Mouse (Mus musculus) kidney, postnatal 10 days (tissue): ENCODE measurements around the gene Metrnl.
"Not testable (repeated sequence)": the region's sequence is repeated elsewhere in the genome, so short reads cannot be mapped to it uniquely, and the experiment has no call there.

Experiments used
- DNase-seq: peaks from one replicate; pipeline ENCODE4 v3.0.0; 2021; ENCODE audit warnings: mixed read lengths

Metrnl gene

DNA sequence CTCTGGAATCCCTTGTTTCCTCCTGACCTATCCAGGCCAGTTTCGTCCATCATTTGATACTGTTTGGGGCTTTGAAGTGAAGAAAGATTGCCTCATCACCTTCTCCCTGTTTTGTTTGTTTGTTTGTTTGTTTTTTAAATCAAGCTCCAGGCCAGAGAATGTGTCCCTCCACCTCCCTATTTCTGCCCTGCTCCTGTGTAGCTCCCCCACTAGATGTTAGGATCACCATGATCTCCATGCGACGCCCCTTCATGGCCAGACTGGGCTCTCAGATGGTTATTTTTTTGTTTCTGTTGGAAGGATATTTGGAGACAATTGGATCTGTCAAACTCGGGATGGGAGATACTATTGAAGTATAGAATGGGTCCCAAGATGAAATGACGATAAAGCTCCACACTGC lies at the start of gene Metrnl:
Gene Metrnl (plus strand): TSS at position 301 of the 400 bp plus-strand sequence.
- no peak for DNase-seq

DNA sequence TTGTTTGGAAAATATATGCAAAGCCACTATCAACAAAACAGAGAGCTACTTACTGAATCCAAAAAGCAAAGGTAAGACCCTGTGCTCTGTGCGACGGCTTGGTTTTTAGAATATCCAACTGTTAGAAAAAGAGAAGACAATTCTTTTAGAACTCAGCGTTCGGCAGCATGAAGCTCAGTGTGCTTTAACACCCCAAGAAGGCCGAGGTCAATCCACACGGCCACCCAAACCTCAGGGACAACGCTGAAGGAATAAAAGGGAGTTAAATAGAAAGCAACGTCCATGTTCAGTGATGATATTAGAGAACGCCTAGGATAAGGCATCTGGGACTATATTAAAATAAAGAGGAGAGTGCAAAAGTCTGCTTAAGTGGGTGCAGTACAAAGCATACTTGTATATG lies 49.8 kb upstream of the Metrnl start:
- DNase-seq = no peak

- DNase-seq = no peak
Observed at GRCm38 (mm10) chr11:121651983-121652382, 49.4 kb upstream of the Metrnl start.

DNA sequence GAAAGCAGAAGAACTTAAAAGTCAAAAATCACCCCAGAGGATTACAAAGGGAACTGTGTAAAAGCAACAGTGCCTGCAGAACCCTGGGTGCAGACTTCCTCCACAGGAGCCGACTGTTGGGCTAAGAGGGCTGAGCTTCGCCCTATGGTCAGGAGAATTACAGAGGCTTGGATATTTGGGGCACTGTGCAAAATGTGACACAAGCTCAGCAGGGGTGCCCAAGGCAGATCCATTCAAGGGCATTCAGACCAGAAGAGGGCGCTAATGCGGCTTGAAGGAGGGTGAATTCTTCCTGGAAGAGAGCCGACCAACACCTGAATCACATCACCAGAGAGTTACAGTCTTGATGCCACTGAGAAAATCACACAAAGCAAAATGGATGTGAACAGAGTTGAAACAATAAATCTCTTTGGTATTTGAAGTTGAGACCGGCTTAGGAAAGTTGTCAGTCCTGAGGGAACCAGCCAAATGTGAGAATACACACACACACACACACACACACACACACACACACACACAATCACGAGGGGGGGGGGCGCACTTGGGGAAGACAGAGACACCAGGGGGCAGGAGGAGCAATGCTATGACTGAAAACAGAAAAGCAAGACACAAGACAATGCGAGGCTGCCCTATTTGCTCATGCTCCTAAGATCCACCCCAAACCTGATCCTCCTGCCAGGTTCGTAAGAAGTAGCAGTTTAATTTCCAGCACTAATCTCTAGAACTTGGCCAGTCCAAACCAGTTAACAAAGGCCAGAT lies 48.6 kb upstream of the Metrnl start:
- DNase-seq = peak; percentile 86

DNA sequence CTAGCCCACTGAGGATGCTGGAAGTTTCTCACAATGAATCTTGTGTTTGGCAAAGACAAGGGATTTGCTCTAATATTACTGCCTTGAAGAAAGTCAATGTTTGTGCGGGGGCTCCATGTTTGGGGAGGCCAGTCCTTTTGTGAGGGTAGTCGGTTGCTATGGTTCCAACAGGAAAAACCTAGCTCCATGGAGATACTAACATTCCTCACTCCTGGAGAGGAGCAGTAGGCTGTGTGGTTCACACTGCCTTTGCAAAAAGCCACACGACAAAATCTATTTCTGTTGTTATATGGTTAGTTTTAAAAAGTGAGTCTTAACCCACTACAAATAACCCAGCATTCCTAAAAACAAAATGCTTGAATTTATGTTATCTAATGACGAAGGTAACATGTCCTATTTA lies 47.7 kb upstream of the Metrnl start:
- no peak for DNase-seq

DNA sequence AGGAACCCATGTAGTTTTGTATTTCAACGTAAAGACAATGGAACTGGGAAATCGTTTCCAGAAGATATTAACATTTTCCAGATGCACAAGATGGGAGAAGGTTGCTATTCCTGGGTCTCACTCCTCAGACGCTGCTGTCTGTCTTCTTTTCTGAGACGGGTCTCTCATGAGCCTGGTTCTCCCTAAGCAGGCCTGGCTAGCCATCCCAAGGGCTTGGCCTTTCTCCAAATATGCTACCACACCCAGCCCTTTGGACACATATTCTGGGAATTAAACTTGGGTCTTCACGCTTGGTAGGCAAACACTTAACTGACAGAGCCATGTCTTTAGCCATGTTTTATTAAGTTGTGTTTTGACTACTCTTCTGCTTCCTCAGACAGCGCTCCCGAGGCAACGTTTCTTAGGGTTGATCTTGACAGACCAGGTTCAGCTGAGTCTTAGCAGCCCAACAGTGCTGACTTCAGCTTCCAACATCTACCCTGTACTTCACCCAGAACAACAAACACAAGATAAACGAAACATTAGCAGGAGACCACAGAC lies 46.9 kb upstream of the Metrnl start:
- DNase-seq = no peak

DNA sequence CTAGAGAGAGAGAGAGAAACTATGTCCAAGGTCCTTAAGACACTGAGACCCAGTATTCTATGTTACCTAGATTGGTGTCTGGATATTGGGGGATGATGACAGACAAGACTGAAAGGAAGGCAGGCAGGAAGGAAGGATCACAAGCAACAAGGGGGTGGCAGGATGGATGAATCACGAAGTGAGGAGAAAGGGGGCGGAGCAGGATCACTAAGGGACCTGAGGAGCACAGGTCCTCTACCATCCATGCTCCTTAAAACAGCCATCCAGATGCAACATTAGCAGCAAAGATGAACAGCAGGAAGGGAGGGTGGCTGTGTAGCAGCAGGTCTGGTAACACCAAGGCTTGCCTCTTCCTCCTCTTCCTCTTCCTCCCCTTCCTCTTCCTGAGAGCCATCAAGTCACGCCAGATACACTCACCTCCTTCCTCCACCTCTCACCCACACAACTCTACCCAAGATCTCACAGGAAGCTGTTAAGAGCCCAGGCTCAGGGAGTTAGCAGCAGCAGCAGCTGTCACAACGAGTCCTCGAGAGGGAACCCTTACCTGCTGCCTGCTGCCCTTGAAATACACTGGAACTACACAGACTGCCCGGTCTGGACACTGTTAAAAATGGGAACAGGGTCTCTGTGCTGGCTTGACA lies 46.1 kb upstream of the Metrnl start:
- DNase-seq = no peak

- DNase-seq = no peak
Observed at GRCm38 (mm10) chr11:121655807-121656511, 45.4 kb upstream of the Metrnl start.

DNA sequence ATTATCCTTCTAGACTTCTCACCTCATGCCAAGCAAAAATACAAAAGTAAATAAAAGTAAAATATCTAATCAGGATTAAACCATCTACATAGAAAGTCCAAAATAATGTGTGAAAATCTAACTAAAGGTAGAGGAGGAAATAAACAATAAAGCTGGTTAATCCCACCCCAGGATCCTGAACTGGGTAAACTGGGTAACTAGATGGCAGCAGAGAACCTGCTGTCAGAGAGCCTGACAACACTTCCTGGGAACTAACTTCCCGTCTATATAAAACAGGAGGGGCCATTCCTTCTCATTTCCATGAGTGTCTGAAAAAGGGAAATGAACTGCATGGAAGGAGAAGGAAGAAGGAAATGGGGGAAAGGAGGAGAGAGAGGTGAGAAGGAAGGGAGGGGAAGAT lies 43.2 kb upstream of the Metrnl start:
- no peak for DNase-seq

DNA sequence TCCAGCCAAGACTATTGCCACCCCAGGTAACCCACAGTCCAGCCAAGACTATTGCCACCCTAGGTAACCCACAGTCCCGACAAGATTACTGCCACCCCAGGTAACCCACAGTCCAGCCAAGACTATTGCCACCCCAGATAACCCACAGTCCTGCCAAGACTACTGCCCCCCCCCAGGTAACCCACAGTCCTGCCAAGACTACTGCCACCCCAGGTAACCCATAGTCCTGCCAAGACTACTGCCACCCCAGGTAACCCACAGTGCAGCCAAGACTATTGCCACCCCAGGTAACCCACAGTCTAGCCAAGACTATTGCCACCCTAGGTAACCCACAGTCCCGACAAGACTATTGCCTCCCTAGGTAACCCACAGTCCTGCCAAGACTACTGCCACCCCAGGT lies 40.7 kb upstream of the Metrnl start:
- DNase-seq = not testable (repeated sequence)

DNA sequence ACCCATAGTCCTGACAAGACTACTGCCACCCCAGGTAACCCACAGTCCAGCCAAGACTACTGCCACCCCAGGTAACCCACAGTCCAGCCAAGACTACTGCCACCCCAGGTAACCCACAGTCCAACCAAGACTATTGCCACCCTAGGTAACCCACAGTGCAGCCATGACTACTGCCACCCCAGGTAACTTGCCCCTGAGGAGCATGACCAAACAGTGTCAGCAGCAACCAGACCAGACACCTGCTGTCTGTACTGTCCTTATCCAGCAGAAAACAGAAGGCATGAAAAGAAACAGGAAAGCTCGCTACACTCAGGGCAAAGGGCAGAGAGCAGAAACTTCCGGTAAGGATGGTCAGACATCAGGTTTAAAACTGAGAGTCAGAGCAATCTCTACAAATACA lies 40.2 kb upstream of the Metrnl start:
- peak; percentile 33 for DNase-seq

- DNase-seq = no peak
Observed at GRCm38 (mm10) chr11:121667541-121667940, 33.8 kb upstream of the Metrnl start.

DNA sequence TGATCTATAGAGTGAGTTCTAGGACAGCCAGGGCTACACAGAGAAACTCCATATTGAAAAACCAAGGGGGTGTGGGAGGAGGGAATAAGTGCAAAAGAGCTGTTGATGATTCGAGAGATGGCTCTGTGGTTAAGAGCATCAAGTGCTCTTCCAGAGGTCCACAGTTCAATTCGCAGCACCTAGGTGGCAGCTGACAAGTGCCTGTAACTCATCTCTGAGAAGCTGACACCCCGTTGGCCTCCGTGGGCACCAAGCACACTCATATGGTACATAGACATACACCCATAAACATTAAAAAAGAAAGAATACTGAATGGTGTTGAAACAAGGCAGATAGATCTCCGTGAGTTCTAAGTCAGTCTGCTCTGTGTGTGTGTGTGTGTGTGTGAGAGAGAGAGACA lies 32.6 kb upstream of the Metrnl start:
- DNase-seq = no peak

- DNase-seq = no peak
Observed at GRCm38 (mm10) chr11:121670926-121671325, 30.4 kb upstream of the Metrnl start.

GRCm38 (mm10) chr11:121672312-121672989 lies 28.9 kb upstream of the Metrnl start:
- no peak for DNase-seq

- DNase-seq = peak; percentile 98
Observed at GRCm38 (mm10) chr11:121672990-121673572, 28.3 kb upstream of the Metrnl start, which contains the start of gene B3gntl1. Gene B3gntl1, minus strand, starts transcription at chr11:121673153.

GRCm38 (mm10) chr11:121673629-121674028 lies 27.7 kb upstream of the Metrnl start:
- no peak for DNase-seq

GRCm38 (mm10) chr11:121676836-121677235 lies 24.5 kb upstream of the Metrnl start:
- DNase-seq = no peak

GRCm38 (mm10) chr11:121679581-121679980 lies 21.8 kb upstream of the Metrnl start:
- DNase-seq = no peak

DNA sequence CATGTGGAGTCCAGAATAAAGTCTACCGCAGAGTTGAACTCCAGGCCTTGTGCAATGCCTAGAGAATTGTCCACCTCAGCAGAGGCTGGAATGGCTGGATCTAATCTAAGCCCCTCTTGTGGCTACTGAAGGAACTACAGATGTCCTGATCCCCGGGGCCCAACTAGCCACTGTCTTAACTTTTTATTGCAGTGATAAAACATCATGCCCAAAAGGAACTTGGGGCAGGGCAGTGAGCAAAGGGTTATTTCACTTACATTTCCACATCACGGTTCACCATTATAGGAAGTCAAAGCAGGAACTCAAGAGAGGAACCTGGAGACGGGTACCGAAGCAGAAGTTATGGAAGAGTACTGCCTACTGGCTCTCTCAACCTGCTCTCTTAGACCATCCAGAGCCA lies 20.6 kb upstream of the Metrnl start:
- DNase-seq = peak; percentile 23

- DNase-seq = peak; percentile 56
Observed at GRCm38 (mm10) chr11:121683243-121683642, 18.1 kb upstream of the Metrnl start.

- DNase-seq = peak; percentile 59
Observed at GRCm38 (mm10) chr11:121685491-121686001, 15.8 kb upstream of the Metrnl start.
